Mouse (Mus musculus): ENCODE results near the gene Naa80.

GRCm38 (mm10) chr9:107631861-107632260 lies 53.2 kb downstream of the Naa80 start:
- TF ChIP-seq TAL1 (IDR thresholded peaks at IDR 0.05; ENCODE audit: low read length) (no peak), GATA1 (IDR thresholded peaks at IDR 0.05; ENCODE audit: low read length) (no peak)

Data from erythroblast, embryonic 14.5 days (primary cell).